Mouse (Mus musculus) heart, embryonic 10.5 days (tissue): ENCODE data around the gene Glb1l3. TPM values are rescaled to one million over a fixed set of nuclear protein-coding genes. Genes with fewer than 3 reads are reported as not detected.

Experiments used
- DNase-seq: peaks from one replicate; pipeline ENCODE4 v3.0.0-alpha.2; 2017; ENCODE audit warnings: low spot score
- H3K27ac ChIP-seq: fragments of 300-500 bp; sonication (generic); 2 replicates; pipeline ENCODE4 v1.5.1; 2016; ENCODE audit warnings: mild to moderate bottlenecking
- H3K27me3 ChIP-seq: fragments of 300-500 bp; sonication (generic); 2 replicates; pipeline ENCODE4 v1.6.1; 2016; ENCODE audit warnings: mild to moderate bottlenecking; ENCODE audit not compliant: poor library complexity, insufficient read depth, severe bottlenecking
- H3K36me3 ChIP-seq: fragments of 300-500 bp; sonication (generic); 2 replicates; pipeline ENCODE4 v1.6.1; 2016; ENCODE audit warnings: mild to moderate bottlenecking, moderate library complexity
- H3K4me1 ChIP-seq: fragments of 300-500 bp; sonication (generic); 2 replicates; pipeline ENCODE4 v1.6.1; 2016; ENCODE audit warnings: mild to moderate bottlenecking
- H3K4me3 ChIP-seq: fragments of 300-500 bp; sonication (generic); 2 replicates; pipeline ENCODE4 v1.5.1; 2016; ENCODE audit warnings: mild to moderate bottlenecking, moderate library complexity
- H3K9me3 ChIP-seq: fragments of 300-500 bp; sonication (generic); 2 replicates; pipeline ENCODE4 v1.6.1; 2016; ENCODE audit warnings: mild to moderate bottlenecking, moderate library complexity
- WGBS: fragments of 180-500 bp; shearing (Covaris S2); methylation state at CpG from one replicate; pipeline ENCODE4 v1.1.7; 2016; 5-methylcytosine and 5-hydroxymethylcytosine counted together
- polyA plus RNA-seq: library from polyadenylated mRNA; unstranded; fragments of >200 nt; fragmentation: Nextera tagmentation; extraction: Ambion mirVana; gene quantifications from 2 replicates; pipeline ENCODE4 v1.2.1, GENCODE M21; 2016

Gene Glb1l3
- polyA plus RNA-seq, 1 experiment from 2014 or later: not detected

- no peaks in the 10 kb centered on the region for H3K36me3 ChIP-seq
- no peaks in the 10 kb centered on the region for H3K27me3 ChIP-seq
- whole genome bisulfite sequencing: 57% methylated on average over 6 of the region's 6 CpGs
- no peaks in the 10 kb centered on the region for H3K4me1 ChIP-seq
- H3K4me3 ChIP-seq: no peak overlapping the region
- H3K27ac ChIP-seq: no peak overlapping the region
- no peak for DNase-seq
- H3K9me3 ChIP-seq: no peaks in the 10 kb centered on the region
Measured at GRCm38 (mm10) chr9:26776122-26776902, 84.4 kb downstream of the Glb1l3 start.

- no peak overlapping the region for H3K4me3 ChIP-seq
- DNase-seq: no peak
- H3K4me1 ChIP-seq: no peaks in the 10 kb centered on the region
- H3K36me3 ChIP-seq: no peaks in the 10 kb centered on the region
- no peaks in the 10 kb centered on the region for H3K9me3 ChIP-seq
- H3K27me3 ChIP-seq: no peaks in the 10 kb centered on the region
- H3K27ac ChIP-seq: no peak overlapping the region
- WGBS: 61% methylated on average over 2 of the region's 2 CpGs
Measured at GRCm38 (mm10) chr9:26775700-26776099, 85.0 kb downstream of the Glb1l3 start.

GRCm38 (mm10) chr9:26768181-26768580 lies 92.5 kb downstream of the Glb1l3 start:
- Histone ChIP-seq H3K9me3 (no peaks in the 10 kb centered on the region), H3K4me3 (no peak overlapping the region), H3K4me1 (no peaks in the 10 kb centered on the region), H3K27ac (no peak overlapping the region), H3K36me3 (no peaks in the 10 kb centered on the region), H3K27me3 (no peaks in the 10 kb centered on the region)
- DNase-seq: no peak
- WGBS: 79% methylated on average over 3 of the region's 3 CpGs

Other genes with a start within 250 kb of the Glb1l3 start
- not detected in 2 replicates for gene B3gat1, start 127.2 kb downstream of the Glb1l3 start, polyA plus RNA-seq
- gene Glb1l2, start 54.4 kb downstream of the Glb1l3 start, polyA plus RNA-seq: 1.2 TPM in 2 replicates
- not detected in 2 replicates for gene Gm1110, start 62.2 kb upstream of the Glb1l3 start, polyA plus RNA-seq
- 40.5 and 42.2 TPM in 2 replicates for gene Acad8, start 138.7 kb upstream of the Glb1l3 start, polyA plus RNA-seq
- 125 and 145 TPM in 2 replicates for gene Thyn1, start 138.8 kb upstream of the Glb1l3 start, polyA plus RNA-seq
- 23.3 and 30.8 TPM in 2 replicates for gene Vps26b, start 169.2 kb upstream of the Glb1l3 start, polyA plus RNA-seq
- gene Ncapd3, start 169.3 kb upstream of the Glb1l3 start, polyA plus RNA-seq: 28.3 and 29.4 TPM in 2 replicates